Mouse (Mus musculus): ENCODE measurements around the gene Pan3. TPM values are rescaled to one million over a fixed set of nuclear protein-coding genes. Genes with fewer than 3 reads are reported as not detected.
"Not testable (repeated sequence)": the region's sequence is repeated elsewhere in the genome, so short reads cannot be mapped to it uniquely, and the experiment has no call there.

The Pan3 gene
- polyA plus RNA-seq, 1 experiment from 2014 or later, result 73.7 TPM

GRCm38 (mm10) chr5:147527788-147528187, 97.8 kb downstream of the Pan3 start:
- ATAC-seq (replicated peaks; ENCODE audit: low FRiP score), result no peak
- Histone ChIP-seq H3K4me2 (no peak overlapping the region), H3K9ac (no peak overlapping the region), H3K27ac (no peak overlapping the region), H3K4me3 (replicated peaks) (no peak overlapping the region), H3K9me3 (replicated peaks) (no peaks in the 10 kb centered on the region), H3K36me3 (peaks cover 69% of the 10 kb centered on the region), H3K4me1 (no peaks in the 10 kb centered on the region), H3K27me3 (no peaks in the 10 kb centered on the region)
- WGBS, result 65% methylated on average over 3 of the region's 3 CpGs

- Histone ChIP-seq H3K27ac (no peak overlapping the region), H3K4me2 (no peak overlapping the region), H3K27me3 (no peaks in the 10 kb centered on the region), H3K9me3 (replicated peaks) (no peaks in the 10 kb centered on the region), H3K36me3 (peaks cover 67% of the 10 kb centered on the region), H3K4me3 (replicated peaks) (no peak overlapping the region), H3K4me1 (no peaks in the 10 kb centered on the region), H3K9ac (no peak overlapping the region)
- ATAC-seq (replicated peaks; ENCODE audit: low FRiP score), result no peak
- WGBS, result 93% methylated on average over 6 of the region's 6 CpGs
Observed at GRCm38 (mm10) chr5:147532031-147532430, 102.1 kb downstream of the Pan3 start.

GRCm38 (mm10) chr5:147539409-147539808, 109.4 kb downstream of the Pan3 start:
- WGBS, result 96% methylated on average over 4 of the region's 4 CpGs
- Histone ChIP-seq H3K9me3 (replicated peaks) (no peaks in the 10 kb centered on the region), H3K27ac (no peak overlapping the region), H3K27me3 (no peaks in the 10 kb centered on the region), H3K36me3 (peaks cover 86% of the 10 kb centered on the region), H3K4me3 (replicated peaks) (no peak overlapping the region), H3K4me2 (no peak overlapping the region), H3K4me1 (no peaks in the 10 kb centered on the region), H3K9ac (no peak overlapping the region)
- ATAC-seq (replicated peaks; ENCODE audit: low FRiP score), result no peak

- no peaks in the 10 kb centered on the region for H3K27me3 ChIP-seq
- WGBS, result 88% methylated on average over 4 of the region's 4 CpGs
- H3K9me3 ChIP-seq (replicated peaks), result no peaks in the 10 kb centered on the region
- no peak overlapping the region for H3K4me3 ChIP-seq (replicated peaks)
- no peaks in the 10 kb centered on the region for H3K4me1 ChIP-seq
- ATAC-seq (replicated peaks; ENCODE audit: low FRiP score), result no peak
- H3K36me3 ChIP-seq, result peaks cover 88% of the 10 kb centered on the region
- H3K4me2 ChIP-seq, result no peak overlapping the region
- H3K27ac ChIP-seq, result no peak overlapping the region
- H3K9ac ChIP-seq, result no peak overlapping the region
Observed at GRCm38 (mm10) chr5:147539815-147540214, 109.9 kb downstream of the Pan3 start.

- H3K4me1 ChIP-seq, result no peaks in the 10 kb centered on the region
- no peak overlapping the region for H3K4me3 ChIP-seq (replicated peaks)
- H3K36me3 ChIP-seq, result peaks cover 89% of the 10 kb centered on the region
- WGBS, result 46% methylated on average over 6 of the region's 6 CpGs
- H3K9me3 ChIP-seq (replicated peaks), result no peaks in the 10 kb centered on the region
- no peak for ATAC-seq (replicated peaks; ENCODE audit: low FRiP score)
- no peak overlapping the region for H3K4me2 ChIP-seq
- no peak overlapping the region for H3K27ac ChIP-seq
- H3K27me3 ChIP-seq, result no peaks in the 10 kb centered on the region
- H3K9ac ChIP-seq, result no peak overlapping the region
Observed at GRCm38 (mm10) chr5:147542291-147542690, 112.3 kb downstream of the Pan3 start.

- Histone ChIP-seq H3K4me1 (no peaks in the 10 kb centered on the region), H3K27ac (no peak overlapping the region), H3K9me3 (replicated peaks) (no peaks in the 10 kb centered on the region), H3K36me3 (peaks cover 85% of the 10 kb centered on the region), H3K9ac (no peak overlapping the region), H3K4me2 (no peak overlapping the region), H3K27me3 (no peaks in the 10 kb centered on the region), H3K4me3 (replicated peaks) (no peak overlapping the region)
- ATAC-seq (replicated peaks; ENCODE audit: low FRiP score), result peak; percentile 58; the same call in 1 of the 2 replicates
- WGBS, result 71% methylated on average over 11 of the region's 11 CpGs
Observed at GRCm38 (mm10) chr5:147545731-147546241, 115.8 kb downstream of the Pan3 start.

GRCm38 (mm10) chr5:147549016-147549755, 119.2 kb downstream of the Pan3 start:
- no peak for ATAC-seq (replicated peaks; ENCODE audit: low FRiP score)
- H3K4me3 ChIP-seq (replicated peaks), result no peak overlapping the region
- WGBS, result 86% methylated on average over 12 of the region's 12 CpGs
- peaks cover 7% of the 10 kb centered on the region; the same call in 1 of the 2 replicates for H3K4me1 ChIP-seq
- no peak overlapping the region for H3K9ac ChIP-seq
- no peak overlapping the region for H3K4me2 ChIP-seq
- no peaks in the 10 kb centered on the region for H3K27me3 ChIP-seq
- peaks cover 65% of the 10 kb centered on the region for H3K36me3 ChIP-seq
- H3K27ac ChIP-seq, result no peak overlapping the region
- no peaks in the 10 kb centered on the region for H3K9me3 ChIP-seq (replicated peaks)

GRCm38 (mm10) chr5:147551879-147552627, 122.1 kb downstream of the Pan3 start:
- H3K36me3 ChIP-seq, result peaks cover 41% of the 10 kb centered on the region
- no peaks in the 10 kb centered on the region for H3K27me3 ChIP-seq
- ATAC-seq (replicated peaks; ENCODE audit: low FRiP score), result no peak
- H3K9ac ChIP-seq, result no peak overlapping the region
- H3K4me2 ChIP-seq, result no peak overlapping the region
- no peaks in the 10 kb centered on the region for H3K9me3 ChIP-seq (replicated peaks)
- H3K4me1 ChIP-seq, result peaks cover 11% of the 10 kb centered on the region
- 76% methylated on average over 13 of the region's 13 CpGs for WGBS
- 0 out of 2 replicates have a peak overlapping the region, but pooled peaks have one; percentile 48 for H3K27ac ChIP-seq
- H3K4me3 ChIP-seq (replicated peaks), result no peak overlapping the region

DNA sequence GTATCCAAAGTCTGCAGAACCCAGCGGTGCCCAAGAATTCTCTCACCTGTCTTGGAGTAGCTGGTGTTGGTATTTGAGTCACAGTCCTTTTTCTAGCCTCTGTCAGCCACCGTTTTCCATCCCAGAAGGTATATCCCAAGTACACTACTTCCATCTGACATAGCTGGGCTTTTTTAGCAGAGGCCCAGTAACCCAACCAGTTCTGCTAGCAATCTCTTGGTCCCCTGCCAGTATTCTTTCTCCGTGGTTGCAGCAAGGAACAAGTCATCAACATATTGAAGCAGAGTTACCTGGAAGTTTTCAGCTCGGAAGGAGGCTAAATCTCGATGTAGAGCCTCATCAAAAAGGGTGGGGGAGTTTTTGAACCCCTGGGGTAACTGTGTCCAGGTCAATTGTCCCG, 127.7 kb downstream of the Pan3 start:
- not testable (repeated sequence) for H3K9me3 ChIP-seq (replicated peaks); H3K27ac ChIP-seq; H3K27me3 ChIP-seq; H3K9ac ChIP-seq; ATAC-seq (replicated peaks; ENCODE audit: low FRiP score); H3K4me1 ChIP-seq; H3K4me3 ChIP-seq (replicated peaks); H3K36me3 ChIP-seq; H3K4me2 ChIP-seq
- WGBS, result 70% methylated on average over 6 of the region's 6 CpGs

DNA sequence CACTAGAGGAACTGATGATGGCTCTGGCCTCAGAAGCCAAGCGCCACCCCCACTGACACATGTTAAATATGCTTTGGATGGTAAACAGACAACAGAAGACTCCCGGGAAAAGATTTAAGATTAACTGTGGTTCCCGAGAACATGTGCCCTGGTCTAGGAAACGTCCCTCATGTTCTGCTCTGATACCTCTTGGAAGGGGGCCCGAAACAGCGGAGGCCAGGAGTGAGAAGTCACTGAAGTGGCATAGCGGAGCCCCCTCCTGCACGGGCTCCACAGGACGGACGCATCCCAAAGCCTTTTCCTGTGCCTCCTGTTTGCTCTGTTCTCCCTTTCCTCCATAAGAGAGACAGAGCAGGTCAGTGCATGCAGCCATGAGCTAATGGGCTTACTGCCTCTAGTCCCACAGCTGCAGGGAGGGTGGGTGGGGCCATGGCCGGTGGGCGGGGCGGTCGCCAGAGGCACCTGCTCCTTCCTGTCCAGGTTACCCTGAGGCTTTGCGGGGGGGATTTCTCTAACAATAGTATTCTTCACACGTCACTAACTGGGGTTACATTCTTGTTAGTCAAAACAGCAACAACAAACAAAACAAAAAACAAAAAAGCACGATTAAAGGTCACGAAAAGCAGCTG, 133.7 kb downstream of the Pan3 start:
- WGBS, result 35% methylated on average over 18 of the region's 18 CpGs
- Histone ChIP-seq H3K36me3 (no peaks in the 10 kb centered on the region), H3K9me3 (replicated peaks) (no peaks in the 10 kb centered on the region), H3K4me1 (peaks cover 14% of the 10 kb centered on the region), H3K4me2 (peak overlapping the region; percentile 52), H3K27ac (no peak overlapping the region), H3K4me3 (replicated peaks) (peak overlapping the region; percentile 17), H3K27me3 (0 out of 2 replicates have a peak, but pooled peaks cover 3% of the 10 kb centered on the region), H3K9ac (no peak overlapping the region)
- ATAC-seq (replicated peaks; ENCODE audit: low FRiP score), result peak; percentile 86

- Histone ChIP-seq H3K27ac (no peak overlapping the region), H3K36me3 (no peaks in the 10 kb centered on the region), H3K4me1 (peaks cover 14% of the 10 kb centered on the region), H3K4me3 (replicated peaks) (peak overlapping the region; percentile 17), H3K27me3 (0 out of 2 replicates have a peak, but pooled peaks cover 3% of the 10 kb centered on the region), H3K9ac (no peak overlapping the region), H3K4me2 (peak overlapping the region; percentile 52), H3K9me3 (replicated peaks) (no peaks in the 10 kb centered on the region)
- peak; percentile 33; the same call in 1 of the 2 replicates for ATAC-seq (replicated peaks; ENCODE audit: low FRiP score)
- WGBS, result 28% methylated on average over 16 of the region's 16 CpGs
Observed at GRCm38 (mm10) chr5:147564140-147564590, 134.2 kb downstream of the Pan3 start.

DNA sequence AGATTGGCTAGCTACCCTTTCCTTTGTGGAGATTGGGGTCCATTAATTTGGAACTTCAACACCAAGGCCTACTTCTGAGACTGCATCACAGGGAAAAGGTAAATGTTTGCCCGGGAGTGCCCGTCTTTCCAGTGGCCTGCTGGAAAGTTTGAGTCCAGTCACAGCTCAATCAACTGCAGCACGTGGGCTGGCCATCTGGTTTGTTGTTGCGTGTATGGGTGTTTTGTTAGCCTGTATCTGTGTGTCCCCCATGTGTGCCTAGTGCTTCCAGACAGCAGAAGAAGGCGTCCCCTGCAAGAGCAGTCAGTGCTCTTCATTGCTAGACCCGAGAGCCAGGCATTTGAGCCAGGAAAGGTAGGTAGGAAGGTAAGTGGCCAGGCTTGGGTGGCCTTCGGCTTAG, 135.5 kb downstream of the Pan3 start:
- WGBS, result 81% methylated on average over 7 of the region's 7 CpGs
- Histone ChIP-seq H3K4me3 (replicated peaks) (no peak overlapping the region), H3K27ac (no peak overlapping the region)

More for the DNA sequence above, 135.5 kb downstream of the Pan3 start:
- Histone ChIP-seq H3K27me3 (0 out of 2 replicates have a peak, but pooled peaks cover 3% of the 10 kb centered on the region), H3K4me2 (no peak overlapping the region), H3K9ac (no peak overlapping the region), H3K36me3 (no peaks in the 10 kb centered on the region), H3K9me3 (replicated peaks) (no peaks in the 10 kb centered on the region), H3K4me1 (peaks cover 14% of the 10 kb centered on the region)
- no peak for ATAC-seq (replicated peaks; ENCODE audit: low FRiP score)

Data from kidney, embryonic 15.5 days (tissue).